Mouse (Mus musculus): Measurements from ENCODE around the gene Tmem158. TPM values are rescaled to one million over a fixed set of nuclear protein-coding genes. Genes with fewer than 3 reads are reported as not detected.

The Tmem158 gene
- polyA plus RNA-seq, 1 experiment from 2014 or later: 30.4 TPM

- no peaks in the 10 kb centered on the region for H3K27me3 ChIP-seq (ENCODE audit: control insufficient read depth, insufficient read depth, low read length)
- no peaks in the 10 kb centered on the region for H3K4me1 ChIP-seq (ENCODE audit: control insufficient read depth, insufficient read depth, low read length)
- H3K9me3 ChIP-seq (ENCODE audit: control insufficient read depth, low read length): no peaks in the 10 kb centered on the region
- no peak overlapping the region for H3K27ac ChIP-seq (ENCODE audit: low read depth, low read length)
- no peaks in the 10 kb centered on the region for H3K36me3 ChIP-seq (ENCODE audit: control insufficient read depth, insufficient read depth, low read length)
- H3K4me3 ChIP-seq (ENCODE audit: low read depth, low read length): no peak overlapping the region
- no peak overlapping the region for H3K9ac ChIP-seq (replicated peaks; ENCODE audit: low read depth, low read length)
- no peak overlapping the region for H3K4me2 ChIP-seq (ENCODE audit: low read depth, low read length)
- 76% methylated on average over 3 of the region's 3 CpGs for WGBS
- no peak for ATAC-seq (ENCODE audit: low read depth)
Observed at GRCm38 (mm10) chr9:123288378-123288777, 27.8 kb upstream of the Tmem158 start.

DNA sequence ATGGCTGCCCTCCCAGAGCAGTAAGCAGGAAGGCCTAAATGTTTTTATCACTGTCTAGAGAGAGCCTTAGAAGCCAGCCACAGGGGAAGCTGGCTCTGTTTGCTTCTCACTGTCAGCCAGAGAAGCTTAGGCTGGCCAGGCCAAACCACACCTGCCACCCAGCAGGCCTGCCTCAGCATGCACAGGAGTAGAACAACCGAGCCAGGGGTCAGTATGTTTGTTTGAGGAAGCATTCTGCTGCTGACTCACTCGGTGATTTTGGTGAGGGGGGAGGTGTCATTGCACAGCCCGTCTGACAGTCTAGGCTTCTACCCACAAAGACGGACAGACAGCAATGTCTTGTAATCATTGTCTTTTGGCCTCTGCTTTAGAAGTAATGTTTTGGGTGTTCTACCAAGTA is 25.1 kb upstream of the Tmem158 start:
- no peak for ATAC-seq (ENCODE audit: low read depth)
- WGBS: 62% methylated on average over 4 of the region's 4 CpGs
- H3K9me3 ChIP-seq (ENCODE audit: control insufficient read depth, low read length): no peaks in the 10 kb centered on the region

DNA sequence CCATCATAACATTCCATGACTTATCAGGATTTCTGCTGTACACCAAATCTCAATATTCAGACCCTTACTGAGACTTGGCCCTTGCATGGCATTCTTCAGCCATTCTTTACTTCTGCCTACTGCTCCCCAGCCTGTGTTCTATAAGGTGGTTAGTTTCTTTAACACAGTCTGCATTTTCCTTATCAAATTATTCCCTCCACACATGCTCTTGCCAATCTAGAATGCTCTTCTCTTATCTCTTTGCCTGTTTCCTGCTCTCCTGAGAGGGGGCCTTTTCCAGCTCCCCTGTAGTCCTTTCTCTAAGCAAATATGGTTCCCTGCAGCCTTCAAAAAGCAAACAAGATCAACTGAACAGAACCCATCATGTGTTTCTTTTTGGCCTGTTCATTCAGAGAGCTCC is 20.2 kb upstream of the Tmem158 start:
- no peaks in the 10 kb centered on the region for H3K4me1 ChIP-seq (ENCODE audit: control insufficient read depth, insufficient read depth, low read length)
- H3K27ac ChIP-seq (ENCODE audit: low read depth, low read length): no peak overlapping the region
- no peak for ATAC-seq (ENCODE audit: low read depth)

More for the DNA sequence above, 25.1 kb upstream of the Tmem158 start:
- H3K4me3 ChIP-seq (ENCODE audit: low read depth, low read length): no peak overlapping the region
- H3K36me3 ChIP-seq (ENCODE audit: control insufficient read depth, insufficient read depth, low read length): no peaks in the 10 kb centered on the region
- H3K27ac ChIP-seq (ENCODE audit: low read depth, low read length): no peak overlapping the region
- no peaks in the 10 kb centered on the region for H3K4me1 ChIP-seq (ENCODE audit: control insufficient read depth, insufficient read depth, low read length)
- no peaks in the 10 kb centered on the region for H3K27me3 ChIP-seq (ENCODE audit: control insufficient read depth, insufficient read depth, low read length)
- H3K4me2 ChIP-seq (ENCODE audit: low read depth, low read length): no peak overlapping the region
- H3K9ac ChIP-seq (replicated peaks; ENCODE audit: low read depth, low read length): no peak overlapping the region

GRCm38 (mm10) chr9:123278003-123278402 is 17.4 kb upstream of the Tmem158 start:
- no peaks in the 10 kb centered on the region for H3K36me3 ChIP-seq (ENCODE audit: control insufficient read depth, insufficient read depth, low read length)
- ATAC-seq (ENCODE audit: low read depth): no peak
- WGBS: 80% methylated on average over 2 of the region's 2 CpGs
- H3K4me3 ChIP-seq (ENCODE audit: low read depth, low read length): no peak overlapping the region
- no peak overlapping the region for H3K27ac ChIP-seq (ENCODE audit: low read depth, low read length)
- H3K9me3 ChIP-seq (ENCODE audit: control insufficient read depth, low read length): no peaks in the 10 kb centered on the region
- H3K4me2 ChIP-seq (ENCODE audit: low read depth, low read length): no peak overlapping the region
- H3K9ac ChIP-seq (replicated peaks; ENCODE audit: low read depth, low read length): no peak overlapping the region
- no peaks in the 10 kb centered on the region for H3K27me3 ChIP-seq (ENCODE audit: control insufficient read depth, insufficient read depth, low read length)
- no peaks in the 10 kb centered on the region for H3K4me1 ChIP-seq (ENCODE audit: control insufficient read depth, insufficient read depth, low read length)

More for the DNA sequence above, 20.2 kb upstream of the Tmem158 start:
- Histone ChIP-seq H3K9me3 (ENCODE audit: control insufficient read depth, low read length) (no peaks in the 10 kb centered on the region), H3K4me2 (ENCODE audit: low read depth, low read length) (no peak overlapping the region), H3K9ac (replicated peaks; ENCODE audit: low read depth, low read length) (no peak overlapping the region), H3K36me3 (ENCODE audit: control insufficient read depth, insufficient read depth, low read length) (no peaks in the 10 kb centered on the region), H3K27me3 (ENCODE audit: control insufficient read depth, insufficient read depth, low read length) (no peaks in the 10 kb centered on the region), H3K4me3 (ENCODE audit: low read depth, low read length) (no peak overlapping the region)

- H3K27me3 ChIP-seq (ENCODE audit: control insufficient read depth, insufficient read depth, low read length): no peaks in the 10 kb centered on the region
- H3K4me2 ChIP-seq (ENCODE audit: low read depth, low read length): no peak overlapping the region
- ATAC-seq (ENCODE audit: low read depth): no peak
- H3K9me3 ChIP-seq (ENCODE audit: control insufficient read depth, low read length): no peaks in the 10 kb centered on the region
- 89% methylated on average over 2 of the region's 2 CpGs for WGBS
- no peak overlapping the region for H3K27ac ChIP-seq (ENCODE audit: low read depth, low read length)
- no peak overlapping the region for H3K9ac ChIP-seq (replicated peaks; ENCODE audit: low read depth, low read length)
- no peaks in the 10 kb centered on the region for H3K36me3 ChIP-seq (ENCODE audit: control insufficient read depth, insufficient read depth, low read length)
- no peak overlapping the region for H3K4me3 ChIP-seq (ENCODE audit: low read depth, low read length)
- no peaks in the 10 kb centered on the region for H3K4me1 ChIP-seq (ENCODE audit: control insufficient read depth, insufficient read depth, low read length)
Observed at GRCm38 (mm10) chr9:123275373-123275772, 14.8 kb upstream of the Tmem158 start.

DNA sequence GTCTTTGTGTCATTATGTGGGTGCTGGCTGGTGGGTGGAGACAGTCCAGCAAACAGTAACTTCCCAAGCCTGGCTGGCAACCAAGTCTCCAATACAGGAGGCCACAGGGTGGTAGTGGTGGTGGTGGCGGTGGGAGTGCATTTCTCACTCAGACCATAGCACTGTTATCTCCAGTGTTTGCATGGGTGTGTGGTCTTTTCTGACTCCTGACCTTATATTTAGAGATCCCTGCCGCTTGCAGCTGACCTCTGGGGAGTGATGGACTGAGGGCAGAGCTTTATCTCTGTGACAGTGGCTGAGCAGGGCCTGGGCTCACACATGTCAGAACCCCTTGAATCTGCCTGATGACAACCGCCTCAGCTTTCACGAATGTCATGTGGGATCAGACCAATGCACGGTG is 14.1 kb upstream of the Tmem158 start:
- Histone ChIP-seq H3K27ac (ENCODE audit: low read depth, low read length) (no peak overlapping the region), H3K9ac (replicated peaks; ENCODE audit: low read depth, low read length) (no peak overlapping the region), H3K4me2 (ENCODE audit: low read depth, low read length) (no peak overlapping the region), H3K36me3 (ENCODE audit: control insufficient read depth, insufficient read depth, low read length) (no peaks in the 10 kb centered on the region), H3K27me3 (ENCODE audit: control insufficient read depth, insufficient read depth, low read length) (no peaks in the 10 kb centered on the region), H3K9me3 (ENCODE audit: control insufficient read depth, low read length) (no peaks in the 10 kb centered on the region), H3K4me1 (ENCODE audit: control insufficient read depth, insufficient read depth, low read length) (no peaks in the 10 kb centered on the region), H3K4me3 (ENCODE audit: low read depth, low read length) (no peak overlapping the region)
- 89% methylated on average over 5 of the region's 5 CpGs for WGBS
- no peak for ATAC-seq (ENCODE audit: low read depth)

DNA sequence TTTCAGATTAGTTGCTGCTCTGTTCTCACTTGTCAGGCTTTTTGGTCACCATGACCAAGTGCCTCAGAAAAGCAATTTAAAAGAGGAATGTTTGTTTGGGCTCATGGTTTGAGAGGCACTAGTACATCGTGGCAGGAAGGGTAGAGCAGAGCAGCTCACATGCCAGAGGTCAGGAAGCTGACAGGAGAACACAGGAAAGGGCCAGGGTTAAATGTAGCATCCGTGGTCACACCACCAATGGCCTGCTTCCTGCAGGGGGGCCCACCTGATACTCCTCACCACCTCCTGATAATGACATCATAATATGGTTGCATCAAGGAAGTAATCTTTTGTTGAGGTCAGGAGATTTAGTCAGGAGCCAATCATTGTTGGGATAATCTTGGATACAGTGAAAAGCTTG is 13.3 kb upstream of the Tmem158 start:
- Histone ChIP-seq H3K9ac (replicated peaks; ENCODE audit: low read depth, low read length) (no peak overlapping the region), H3K4me2 (ENCODE audit: low read depth, low read length) (no peak overlapping the region), H3K36me3 (ENCODE audit: control insufficient read depth, insufficient read depth, low read length) (no peaks in the 10 kb centered on the region), H3K27me3 (ENCODE audit: control insufficient read depth, insufficient read depth, low read length) (no peaks in the 10 kb centered on the region), H3K27ac (ENCODE audit: low read depth, low read length) (no peak overlapping the region), H3K4me3 (ENCODE audit: low read depth, low read length) (no peak overlapping the region), H3K4me1 (ENCODE audit: control insufficient read depth, insufficient read depth, low read length) (no peaks in the 10 kb centered on the region), H3K9me3 (ENCODE audit: control insufficient read depth, low read length) (no peaks in the 10 kb centered on the region)
- ATAC-seq (ENCODE audit: low read depth): no peak
- 64% methylated on average over 2 of the region's 2 CpGs for WGBS

DNA sequence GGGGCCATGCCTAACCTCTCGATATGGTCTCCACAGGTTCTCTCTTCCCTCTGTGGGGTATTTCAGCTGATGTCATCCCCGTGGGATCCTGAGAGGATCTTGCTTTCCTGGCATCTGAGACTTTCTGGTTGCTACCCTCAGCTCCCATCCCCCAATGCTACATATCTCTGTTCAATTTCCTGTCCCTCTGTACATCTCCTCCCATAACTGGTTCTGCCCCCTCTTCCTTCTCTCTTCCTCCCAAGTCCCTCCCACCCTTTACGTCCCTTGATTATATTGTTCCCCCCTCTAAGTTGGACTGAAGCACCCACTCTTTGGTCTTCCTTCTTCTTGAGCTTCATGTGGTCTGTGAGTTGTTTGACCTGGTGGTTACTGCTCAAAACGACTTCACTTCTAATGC is 11.0 kb upstream of the Tmem158 start:
- no peaks in the 10 kb centered on the region for H3K27me3 ChIP-seq (ENCODE audit: control insufficient read depth, insufficient read depth, low read length)
- no peaks in the 10 kb centered on the region for H3K4me1 ChIP-seq (ENCODE audit: control insufficient read depth, insufficient read depth, low read length)
- 85% methylated on average over 4 of the region's 4 CpGs for WGBS
- no peaks in the 10 kb centered on the region for H3K36me3 ChIP-seq (ENCODE audit: control insufficient read depth, insufficient read depth, low read length)
- no peak for ATAC-seq (ENCODE audit: low read depth)
- no peak overlapping the region for H3K4me2 ChIP-seq (ENCODE audit: low read depth, low read length)
- H3K9ac ChIP-seq (replicated peaks; ENCODE audit: low read depth, low read length): no peak overlapping the region
- H3K27ac ChIP-seq (ENCODE audit: low read depth, low read length): no peak overlapping the region
- no peak overlapping the region for H3K4me3 ChIP-seq (ENCODE audit: low read depth, low read length)
- H3K9me3 ChIP-seq (ENCODE audit: control insufficient read depth, low read length): no peaks in the 10 kb centered on the region

DNA sequence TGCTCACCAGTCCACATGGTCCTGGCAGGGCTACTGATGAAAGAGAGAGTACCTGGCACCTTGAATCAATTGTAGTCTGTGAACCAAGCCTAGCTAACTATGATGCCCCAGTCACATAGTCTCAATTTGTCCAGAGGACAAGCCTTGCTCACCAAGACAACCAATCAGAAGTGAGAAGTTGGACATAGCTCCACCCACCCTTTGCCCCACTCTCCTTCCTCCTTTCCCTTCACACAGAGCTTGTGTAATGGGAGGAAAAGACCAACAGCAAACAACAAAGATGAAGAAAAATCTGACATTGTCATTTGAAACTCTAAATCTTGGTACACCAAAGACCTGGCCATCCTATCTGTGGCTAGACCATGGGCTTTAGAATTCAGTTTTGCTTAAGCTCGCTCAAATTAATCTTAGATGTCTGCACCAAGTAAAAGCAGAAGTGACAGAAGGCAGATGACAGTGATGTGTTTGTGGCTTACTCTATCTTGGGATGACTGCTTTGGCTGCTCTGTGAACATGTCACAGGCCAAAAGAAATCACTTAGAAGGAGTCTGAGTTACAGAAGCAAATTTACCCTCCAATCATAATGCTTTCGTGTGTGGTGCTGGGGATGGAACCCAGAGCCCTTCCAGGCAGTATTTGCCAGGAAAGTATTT is 9.5 kb upstream of the Tmem158 start:
- H3K9me3 ChIP-seq (ENCODE audit: control insufficient read depth, low read length): no peaks in the 10 kb centered on the region
- ATAC-seq (ENCODE audit: low read depth): no peak
- WGBS: 94% methylated on average over 2 of the region's 2 CpGs

More for the DNA sequence above, 9.5 kb upstream of the Tmem158 start:
- Histone ChIP-seq H3K27ac (ENCODE audit: low read depth, low read length) (no peak overlapping the region), H3K9ac (replicated peaks; ENCODE audit: low read depth, low read length) (no peak overlapping the region), H3K36me3 (ENCODE audit: control insufficient read depth, insufficient read depth, low read length) (no peaks in the 10 kb centered on the region), H3K27me3 (ENCODE audit: control insufficient read depth, insufficient read depth, low read length) (no peaks in the 10 kb centered on the region), H3K4me1 (ENCODE audit: control insufficient read depth, insufficient read depth, low read length) (no peaks in the 10 kb centered on the region), H3K4me3 (ENCODE audit: low read depth, low read length) (no peak overlapping the region), H3K4me2 (ENCODE audit: low read depth, low read length) (no peak overlapping the region)

Data from neural tube, embryonic 14.5 days (tissue).